Comparison of ENCODE assay signal across 38 mouse cellular contexts in the genomic region with DNA sequence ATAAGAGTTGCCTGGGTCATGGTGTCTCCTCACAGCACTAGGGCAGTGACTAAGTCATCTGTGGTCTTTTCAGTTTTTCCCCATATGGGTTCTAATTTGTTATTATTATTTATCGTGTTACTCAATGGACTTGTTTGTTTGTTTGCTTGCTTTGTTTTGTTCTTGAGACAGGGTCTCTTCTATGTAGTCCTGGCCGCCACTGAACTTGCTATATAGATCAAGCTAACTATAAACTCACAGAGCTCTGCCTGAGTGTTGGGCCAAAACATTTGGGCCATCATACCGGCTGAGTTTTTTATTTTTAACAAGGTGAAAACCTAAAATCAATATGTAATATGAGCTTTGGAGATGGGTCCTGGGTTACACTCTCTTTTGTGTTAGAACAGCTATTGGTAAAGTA. TPM values are rescaled to one million over a fixed set of nuclear protein-coding genes. Genes with fewer than 3 reads are reported as not detected.
"Had no signal": no experiment of that assay in that cellular context is flagged by ENCODE, and none has a peak within 500 bp of the region (broad histone marks: within the 10 kb centered on the region; RNA-seq: fewer than 3 reads in every experiment).

No protein-coding gene starts in this region.

- H3K27ac ChIP-seq: limb, embryonic 10.5 days; limb, embryonic 12.5 days; limb, embryonic 13.5 days; limb, embryonic 15.5 days; liver, embryonic 12.5 days; liver, embryonic 13.5 days; liver, embryonic 14.5 days; liver, embryonic 15.5 days; lung, embryonic 15.5 days; macrophage; midbrain, embryonic 10.5 days; midbrain, embryonic 12.5 days; midbrain, embryonic 13.5 days; midbrain, embryonic 15.5 days; neural tube, embryonic 12.5 days had no signal

- DNase-seq: left cerebral cortex, postnatal 4 days; liver; liver, embryonic 13.5 days; liver, postnatal 0 days; lung, adult 18-20 months; lung, adult 2 months; lung, embryonic 14.5 days; lung, postnatal 10 days; lung, postnatal 14 days; lung, postnatal 36 days; lung, postnatal 4 days; midbrain, embryonic 14.5 days had no signal

- H3K9me3 ChIP-seq: limb, embryonic 10.5 days; limb, embryonic 12.5 days; limb, embryonic 13.5 days; limb, embryonic 15.5 days; liver, embryonic 12.5 days; liver, embryonic 13.5 days; liver, embryonic 15.5 days; lung, embryonic 15.5 days; megakaryocyte, embryonic 14.5 days; midbrain, embryonic 10.5 days; midbrain, embryonic 12.5 days; midbrain, embryonic 13.5 days; midbrain, embryonic 15.5 days; neural tube, embryonic 12.5 days had no signal

- H3K27me3 ChIP-seq: lung, embryonic 15.5 days; neural tube, embryonic 12.5 days had no signal

- H3K4me3 ChIP-seq: limb, embryonic 10.5 days; limb, embryonic 12.5 days; limb, embryonic 13.5 days; limb, embryonic 15.5 days; liver, embryonic 12.5 days; liver, embryonic 13.5 days; liver, embryonic 15.5 days; lung, embryonic 15.5 days; megakaryocyte, embryonic 14.5 days; midbrain, embryonic 10.5 days; midbrain, embryonic 12.5 days; midbrain, embryonic 13.5 days; midbrain, embryonic 15.5 days; myocyte; neural tube, embryonic 12.5 days had no signal

- H3K4me1 ChIP-seq: limb, embryonic 10.5 days; limb, embryonic 12.5 days; limb, embryonic 13.5 days; limb, embryonic 15.5 days; liver, embryonic 12.5 days; liver, embryonic 13.5 days; liver, embryonic 15.5 days; lung, embryonic 15.5 days; midbrain, embryonic 10.5 days; midbrain, embryonic 12.5 days; midbrain, embryonic 13.5 days; midbrain, embryonic 15.5 days; neural tube, embryonic 12.5 days had no signal

- H3K36me3 ChIP-seq: limb, embryonic 10.5 days; limb, embryonic 12.5 days; limb, embryonic 13.5 days; limb, embryonic 15.5 days; liver, embryonic 12.5 days; liver, embryonic 13.5 days; liver, embryonic 15.5 days; lung, embryonic 15.5 days; midbrain, embryonic 10.5 days; midbrain, embryonic 12.5 days; midbrain, embryonic 13.5 days; midbrain, embryonic 15.5 days; neural tube, embryonic 12.5 days had no signal

RNA-seq across cellular contexts. Expression of a gene that starts 32.9 kb away (rescaled TPM):
- total RNA-seq: left cerebral cortex, postnatal 10 days; left cerebral cortex, postnatal 4 days; liver, adult 2 months; megakaryocyte progenitor cell, adult 5-6 weeks; megakaryocyte, adult 5-6 weeks; monocyte, adult 5-6 weeks had no signal
- polyA plus RNA-seq: limb, embryonic 10.5 days; limb, embryonic 11.5 days; limb, embryonic 12.5 days; limb, embryonic 13.5 days; limb, embryonic 15.5 days; liver, adult 2 months; liver, embryonic 11.5 days; liver, embryonic 12.5 days; liver, embryonic 13.5 days; liver, embryonic 14.5 days; liver, embryonic 15.5 days; liver, embryonic 16.5 days; liver, postnatal 0 days; lung, embryonic 14.5 days; lung, embryonic 16.5 days; macrophage; midbrain, embryonic 10.5 days; midbrain, embryonic 14.5 days; myocyte had no signal

RNA-seq across cellular contexts. Expression of a gene that starts 43.7 kb away (rescaled TPM):
- total RNA-seq: liver, adult 2 months; megakaryocyte progenitor cell, adult 5-6 weeks; megakaryocyte-erythroid progenitor cell, adult 5-6 weeks; monocyte, adult 5-6 weeks had no signal
- polyA plus RNA-seq: limb, embryonic 12.5 days; limb, embryonic 13.5 days; liver, embryonic 11.5 days; liver, embryonic 12.5 days; liver, embryonic 13.5 days; liver, embryonic 14.5 days; liver, embryonic 15.5 days; liver, embryonic 16.5 days; liver, postnatal 0 days; lung, adult 2 months; macrophage had no signal
